Mouse (Mus musculus): ENCODE results near the gene Ptprq.

GRCm38 (mm10) chr10:107626648-107627047, 93.2 kb downstream of the Ptprq start:
- TF ChIP-seq CTCF (IDR thresholded peaks at IDR 0.05; ENCODE audit: low read depth) (no peak), EP300 (IDR thresholded peaks at IDR 0.05; ENCODE audit: low read depth) (no peak)
